Mouse (Mus musculus) left cerebral cortex, postnatal 4 days (tissue): ENCODE results near the gene Dedd2. TPM values are rescaled to one million over a fixed set of nuclear protein-coding genes. Genes with fewer than 3 reads are reported as not detected.
"Not testable (repeated sequence)": the region's sequence is repeated elsewhere in the genome, so short reads cannot be mapped to it uniquely, and the experiment has no call there.

Source experiments
- DNase-seq: peaks from one replicate; pipeline ENCODE4 v3.0.0-alpha.2; 2022
- intact Hi-C: fragments of 180-260 bp; cut with DNase I; formaldehyde crosslinking; loops from one replicate; pipeline ENCODE4 v1.15.1; 2025
- total RNA-seq, 2 experiments: library from RNA; stranded (reverse); gene quantifications; 2 replicates each; pipeline ENCODE4 v1.2.3; 2021

Dedd2 gene
- total RNA-seq = 10 to 100 TPM; 15.1 to 16.8 TPM

- intact Hi-C loops = loop anchor here (2.0 kb wide), 1 partner anchor 42 kb away; the partner anchor contains the start of gene Pou2f2
Measured at GRCm38 (mm10) chr7:25220457-25221101, at the start of gene Dedd2. Gene Dedd2 (minus strand): TSS chr7:25220615.

GRCm38 (mm10) chr7:25269545-25270271 is 49.3 kb upstream of the Dedd2 start:
- intact Hi-C loops = no loop called here
- DNase-seq = no peak

More at GRCm38 (mm10) chr7:25220457-25221101, at the start of gene Dedd2:
- DNase-seq = no peak

GRCm38 (mm10) chr7:25269029-25269428 is 48.6 kb upstream of the Dedd2 start:
- intact Hi-C loops = no loop called here
- no peak for DNase-seq

GRCm38 (mm10) chr7:25268588-25268987 is 48.2 kb upstream of the Dedd2 start:
- no peak for DNase-seq
- intact Hi-C loops = no loop called here

- intact Hi-C loops = no loop called here
- DNase-seq = peak; percentile 100
Measured at GRCm38 (mm10) chr7:25267751-25268463, 47.5 kb upstream of the Dedd2 start.

- peak; percentile 98 for DNase-seq
- intact Hi-C loops = no loop called here
Measured at GRCm38 (mm10) chr7:25267301-25267750, 46.9 kb upstream of the Dedd2 start, which contains the start of gene Cic. Gene Cic (plus strand): TSS chr7:25267704.

GRCm38 (mm10) chr7:25266180-25266962 is 46.0 kb upstream of the Dedd2 start:
- no peak for DNase-seq
- intact Hi-C loops = no loop called here

GRCm38 (mm10) chr7:25265743-25266142 is 45.3 kb upstream of the Dedd2 start:
- intact Hi-C loops, DNase-seq: not testable (repeated sequence)

- no peak for DNase-seq
- intact Hi-C loops = no loop called here
Measured at GRCm38 (mm10) chr7:25263968-25264870, 43.8 kb upstream of the Dedd2 start.

GRCm38 (mm10) chr7:25261896-25262295 is 41.5 kb upstream of the Dedd2 start:
- intact Hi-C loops = no loop called here
- DNase-seq = no peak

- intact Hi-C loops = no loop called here
- no peak for DNase-seq
Measured at GRCm38 (mm10) chr7:25251822-25252221, 31.4 kb upstream of the Dedd2 start.

- peak; percentile 78 for DNase-seq
- intact Hi-C loops = no loop called here
Measured at GRCm38 (mm10) chr7:25251071-25251791, 30.8 kb upstream of the Dedd2 start.

- peak; percentile 95 for DNase-seq
- intact Hi-C loops = no loop called here
Measured at GRCm38 (mm10) chr7:25250141-25250972, 29.9 kb upstream of the Dedd2 start, which contains the start of gene Erf. Gene Erf (minus strand): TSS chr7:25250761.

- intact Hi-C loops = no loop called here
- peak; percentile 79 for DNase-seq
Measured at GRCm38 (mm10) chr7:25249314-25250140, 29.1 kb upstream of the Dedd2 start.

- intact Hi-C loops = no loop called here
- DNase-seq = no peak
Measured at GRCm38 (mm10) chr7:25248846-25249313, 28.5 kb upstream of the Dedd2 start.

- intact Hi-C loops = no loop called here
- DNase-seq = peak; percentile 54
Measured at GRCm38 (mm10) chr7:25248018-25248647, 27.7 kb upstream of the Dedd2 start.
